Mouse (Mus musculus) erythroblast, adult 5-6 weeks (primary cell): ENCODE data around the gene Nfkbie. TPM values are rescaled to one million over a fixed set of nuclear protein-coding genes. Genes with fewer than 3 reads are reported as not detected.

Experiments used
- ATAC-seq: replicated peaks from 2 replicates; pipeline ENCODE4 v1.8.0; 2016; ENCODE audit warnings: moderate number of reproducible peaks, mild to moderate bottlenecking, moderate TSS enrichment, inconsistent platforms; ENCODE audit not compliant: poor library complexity, low FRiP score, severe bottlenecking
- total RNA-seq, 2 experiments: library from RNA; stranded (forward) in 1 of 2; stranded (reverse) in 1 of 2; fragments of 150-400 nt in 1 of 2; fragments of 200-764, 138-1000 nt in 1 of 2; gene quantifications; 2 replicates each; pipeline versions ENCODE4 v1.2.3 to v1.2.4; 2015 to 2017; ENCODE audit warnings: low replicate concordance in 2 of 2

The Nfkbie gene
- 1.5 and 1.7 TPM in 2 replicates for total RNA-seq (2015; ENCODE audit: low replicate concordance)
- 1.1 and 1.5 TPM in 2 replicates for total RNA-seq (2017; ENCODE audit: low replicate concordance)

DNA sequence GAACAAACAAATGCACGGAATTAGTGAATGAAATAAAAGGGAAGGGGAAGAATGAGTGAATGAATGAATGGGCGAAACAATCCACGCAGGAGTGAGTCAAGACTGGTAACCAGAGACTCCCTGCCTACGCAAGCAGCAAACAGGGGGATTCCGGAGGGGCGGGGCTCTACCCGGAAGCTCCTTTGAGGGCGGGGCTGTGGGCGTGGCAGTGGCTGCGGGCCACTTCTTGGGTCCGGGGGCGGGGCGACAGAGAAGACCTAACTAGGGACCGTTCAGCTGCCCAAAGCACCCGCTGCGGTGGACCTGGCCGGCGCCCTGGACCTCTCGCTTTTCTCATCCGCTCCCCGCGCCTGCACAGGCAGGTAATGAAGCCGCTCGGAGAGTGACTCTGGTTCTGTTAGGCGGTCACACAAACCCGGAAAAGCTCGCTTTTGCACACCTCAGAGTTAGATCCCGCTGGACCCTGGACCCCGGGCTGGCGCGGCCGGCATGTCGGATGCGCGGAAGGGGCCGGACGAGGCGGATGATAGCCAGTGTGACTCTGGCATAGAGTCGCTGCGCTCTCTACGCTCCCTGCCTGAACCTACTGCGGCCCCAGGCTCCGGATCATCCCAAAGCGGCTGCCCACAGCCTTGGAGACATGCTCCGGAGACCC lies at the start of gene Nfkbie:
Gene Nfkbie (plus strand): TSS at position 252 of the 655 bp plus-strand sequence.
- peak; percentile 66 for ATAC-seq

DNA sequence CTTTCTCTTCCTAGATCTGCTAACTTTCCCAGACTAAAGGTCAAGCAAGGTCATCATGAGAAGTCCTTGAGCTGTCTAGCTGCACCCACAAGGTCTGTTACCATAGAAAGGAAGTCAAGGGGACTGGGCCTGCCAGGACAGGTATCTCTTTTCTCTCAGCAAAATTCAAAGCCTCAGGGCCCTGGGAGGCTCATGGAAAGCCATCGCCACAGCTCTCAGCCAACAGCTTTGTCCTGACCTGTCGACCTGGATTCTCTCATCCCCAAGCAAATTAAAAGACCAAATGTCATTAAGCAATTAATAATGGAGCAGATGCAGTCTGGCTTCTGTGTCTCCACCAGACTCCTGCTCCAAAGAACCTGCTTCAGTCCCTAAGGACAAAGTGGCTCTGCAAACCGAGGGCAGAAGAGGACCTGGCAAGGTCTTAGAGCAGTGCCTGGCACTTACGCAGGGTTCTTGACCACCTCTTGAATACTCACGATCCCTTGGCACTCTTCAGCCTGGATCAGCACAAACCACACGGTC lies 49.5 kb upstream of the Nfkbie start:
- no peak for ATAC-seq

DNA sequence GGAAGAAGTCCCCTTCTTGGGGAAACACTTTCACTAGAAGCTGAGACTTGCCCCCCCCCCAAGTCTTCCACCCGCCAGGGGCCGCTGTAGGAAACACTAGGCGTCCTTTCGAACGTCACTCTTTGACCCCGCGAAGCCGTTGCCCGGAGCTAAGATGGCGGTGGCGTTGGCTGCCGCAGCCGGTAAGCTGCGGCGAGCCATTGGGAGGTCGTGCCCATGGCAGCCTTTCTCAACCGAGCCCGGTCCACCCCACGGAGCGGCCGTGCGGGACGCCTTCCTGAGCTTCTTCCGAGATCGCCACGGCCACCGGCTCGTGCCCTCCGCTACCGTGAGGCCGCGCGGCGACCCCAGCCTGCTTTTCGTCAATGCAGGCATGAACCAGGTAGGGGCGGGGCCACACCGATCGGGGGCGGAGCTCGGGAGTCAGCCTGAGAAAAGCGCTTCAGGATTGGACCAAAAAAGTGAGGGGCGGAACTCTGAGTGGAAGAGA lies 48.8 kb upstream of the Nfkbie start, which contains the start of gene Aars2:
Gene Aars2 (plus strand): TSS at position 142 of the 490 bp plus-strand sequence.
- ATAC-seq = peak; percentile 92

GRCm38 (mm10) chr17:45510871-45511270 lies 44.6 kb upstream of the Nfkbie start:
- no peak for ATAC-seq

- ATAC-seq = no peak
Measured at GRCm38 (mm10) chr17:45511757-45512156, 43.7 kb upstream of the Nfkbie start.

- no peak for ATAC-seq
Measured at GRCm38 (mm10) chr17:45515204-45515726, 40.2 kb upstream of the Nfkbie start.

- ATAC-seq = no peak
Measured at GRCm38 (mm10) chr17:45515806-45516205, 39.7 kb upstream of the Nfkbie start.

- peak; percentile 76 for ATAC-seq
Measured at GRCm38 (mm10) chr17:45516488-45516887, 39.0 kb upstream of the Nfkbie start.

DNA sequence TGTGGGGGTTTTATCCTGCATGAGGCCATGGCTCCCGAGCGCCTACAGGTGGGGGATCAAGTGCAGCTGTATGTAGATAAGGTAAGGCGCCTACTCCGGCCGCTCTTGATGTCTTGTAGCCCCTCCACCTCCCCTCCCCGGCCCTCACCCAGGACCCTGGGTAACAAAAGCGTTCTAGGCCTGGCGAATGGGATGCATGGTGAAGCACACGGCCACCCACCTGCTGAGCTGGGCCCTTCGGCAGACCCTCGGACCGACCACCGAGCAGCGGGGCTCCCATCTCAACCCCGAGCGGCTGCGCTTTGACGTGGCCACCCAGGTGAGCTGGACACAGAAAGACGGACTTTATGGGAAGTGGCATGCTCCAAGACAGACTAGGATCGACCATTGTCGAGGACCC lies 38.4 kb upstream of the Nfkbie start:
- no peak for ATAC-seq

DNA sequence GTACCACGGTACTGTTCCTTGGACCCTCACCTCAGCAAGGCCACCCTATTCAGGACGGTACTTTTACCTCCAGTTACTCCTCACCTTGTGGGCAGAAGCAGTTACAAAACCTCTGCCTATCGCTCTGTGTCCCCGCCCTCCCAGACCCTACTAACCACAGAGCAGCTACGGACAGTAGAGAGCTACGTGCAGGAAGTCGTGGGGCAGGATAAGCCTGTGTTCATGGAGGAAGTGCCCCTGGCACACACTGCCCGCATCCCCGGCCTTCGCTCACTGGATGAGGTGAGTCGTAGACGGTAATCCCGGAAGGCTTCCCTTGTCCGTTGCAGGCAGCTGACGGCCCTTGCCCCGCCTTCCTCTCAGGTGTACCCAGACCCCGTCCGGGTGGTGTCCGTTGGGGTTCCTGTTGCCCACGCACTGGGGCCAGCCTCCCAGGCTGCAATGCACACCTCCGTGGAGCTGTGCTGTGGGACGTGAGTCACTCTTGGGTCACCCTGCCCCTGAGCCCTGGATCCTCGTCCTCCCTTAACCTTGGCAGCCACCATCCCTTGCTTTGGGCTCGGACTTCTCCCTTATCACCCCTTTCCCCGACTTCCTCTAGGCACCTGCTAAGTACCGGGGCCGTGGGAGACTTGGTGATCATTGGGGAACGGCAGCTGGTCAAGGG lies 37.8 kb upstream of the Nfkbie start:
- no peak for ATAC-seq

DNA sequence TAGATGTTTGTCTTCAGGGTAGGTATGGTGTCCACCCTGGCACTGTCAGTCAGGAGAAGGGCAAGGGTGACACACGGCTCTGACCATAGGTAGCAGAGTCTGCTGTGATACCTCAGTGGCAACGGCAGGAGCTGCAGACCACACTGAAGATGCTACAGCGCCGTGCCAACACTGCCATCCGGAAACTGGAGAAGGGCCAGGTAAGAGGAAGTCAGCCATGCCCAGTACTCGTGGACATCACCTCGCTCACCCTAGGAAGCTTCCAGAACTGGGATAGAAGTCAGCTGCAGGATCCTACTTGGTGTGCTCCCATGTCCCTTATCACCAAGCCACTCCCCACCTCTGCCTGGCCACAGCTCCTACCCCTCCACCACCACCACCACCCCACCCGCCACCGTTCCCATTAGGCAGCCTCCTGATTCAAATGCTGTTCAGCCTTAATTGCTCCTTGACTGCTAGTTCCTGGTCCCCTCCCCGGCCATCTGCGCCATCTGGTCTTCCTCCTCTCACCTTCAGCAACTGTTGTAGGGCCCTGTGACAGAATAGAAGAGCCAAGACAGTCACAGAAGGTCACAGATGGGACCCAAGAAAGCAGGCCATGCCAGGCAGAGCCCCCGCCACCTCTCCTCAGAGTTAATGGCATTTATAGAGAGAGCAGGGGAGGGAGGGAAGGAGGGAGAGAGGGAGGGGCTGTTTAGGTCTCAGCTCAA lies 36.6 kb upstream of the Nfkbie start:
- ATAC-seq = no peak

- ATAC-seq = no peak
Measured at GRCm38 (mm10) chr17:45520136-45520535, 35.4 kb upstream of the Nfkbie start.

DNA sequence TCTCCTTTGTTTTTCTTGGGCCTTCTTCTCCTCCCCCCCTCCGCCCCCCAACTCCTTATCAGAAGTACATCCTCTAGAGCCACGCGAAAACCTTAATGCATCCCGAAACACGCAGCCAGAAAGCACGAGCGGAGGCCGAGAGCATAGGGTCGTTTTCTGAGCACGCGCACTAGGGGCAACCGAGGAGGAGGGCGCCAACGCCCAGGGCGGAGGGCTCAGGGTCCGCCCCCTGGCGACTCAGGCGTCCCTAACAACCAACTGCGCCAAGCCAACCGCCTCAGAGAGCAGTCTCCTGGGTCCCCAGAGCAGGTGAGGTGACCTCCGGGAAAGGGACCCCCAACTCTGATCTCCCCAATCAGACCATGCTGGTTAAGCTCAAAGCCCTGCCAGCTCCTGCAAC lies 32.2 kb upstream of the Nfkbie start, which contains the start of gene Tcte1:
Gene Tcte1 (plus strand): TSS at position 172 of the 400 bp plus-strand sequence.
- no peak for ATAC-seq

DNA sequence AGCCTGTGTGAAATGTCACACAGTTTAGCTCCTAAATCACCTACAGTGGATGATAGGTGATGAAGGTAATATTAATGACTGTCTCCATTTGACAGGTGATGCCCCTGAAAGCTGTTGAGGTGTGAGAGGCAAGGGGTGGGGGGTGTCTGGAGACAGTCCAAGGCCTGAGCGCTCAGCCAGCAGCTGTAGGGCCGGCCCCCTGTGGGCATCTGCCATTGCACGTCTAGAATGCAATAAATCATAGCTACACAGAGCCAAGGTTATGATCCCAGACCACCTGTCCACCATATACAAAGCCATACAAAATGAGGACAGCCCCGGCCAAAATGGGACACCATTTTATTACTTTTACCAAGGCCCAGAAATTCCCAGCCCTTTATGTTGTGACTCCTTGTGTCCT lies 30.5 kb upstream of the Nfkbie start:
- no peak for ATAC-seq

GRCm38 (mm10) chr17:45526571-45526970 lies 28.9 kb upstream of the Nfkbie start:
- ATAC-seq = no peak

GRCm38 (mm10) chr17:45530346-45530782 lies 25.1 kb upstream of the Nfkbie start:
- ATAC-seq = no peak

DNA sequence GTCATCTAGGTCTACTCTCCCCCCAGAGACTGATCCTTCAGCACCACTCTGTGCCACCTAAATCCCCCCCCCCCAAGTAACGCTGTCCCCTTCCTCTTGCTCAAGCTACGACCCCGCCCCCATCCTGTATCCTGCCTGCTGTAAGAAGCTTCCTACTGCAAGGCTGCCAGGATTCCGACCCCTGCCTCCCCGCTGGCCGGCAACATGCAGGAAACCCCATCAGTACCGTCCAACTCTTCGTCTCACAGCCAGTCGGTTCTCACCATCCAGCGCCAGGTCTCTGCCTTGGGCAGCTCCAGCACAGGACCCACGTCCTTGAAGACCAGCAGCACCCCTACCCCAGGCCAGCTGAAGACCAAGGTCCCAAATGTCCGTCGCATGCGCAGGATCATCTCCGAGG lies 22.6 kb upstream of the Nfkbie start:
- no peak for ATAC-seq

- ATAC-seq = no peak
Measured at GRCm38 (mm10) chr17:45536264-45536663, 19.2 kb upstream of the Nfkbie start.

- no peak for ATAC-seq
Measured at GRCm38 (mm10) chr17:45538394-45538793, 17.1 kb upstream of the Nfkbie start.

GRCm38 (mm10) chr17:45539664-45540063 lies 15.8 kb upstream of the Nfkbie start:
- ATAC-seq = no peak
